Mouse (Mus musculus) hindbrain, embryonic 11.5 days (tissue): ENCODE results near the gene 1810010H24Rik. TPM values are rescaled to one million over a fixed set of nuclear protein-coding genes. Genes with fewer than 3 reads are reported as not detected.

ENCODE experiments used
- ATAC-seq: fragments of 200-750 bp; cut with Nextera tagmentation; 2 replicates; pipeline ENCODE4 v1.8.0; 2017; ENCODE audit warnings: mild to moderate bottlenecking, moderate TSS enrichment, moderate library complexity; ENCODE audit not compliant: low FRiP score
- DNase-seq: peaks from one replicate; pipeline ENCODE4 v3.0.0-alpha.2; 2015; ENCODE audit warnings: low spot score
- H3K27ac ChIP-seq: fragments of 300-500 bp; sonication (generic); 2 replicates; pipeline ENCODE4 v1.5.1; 2014; ENCODE audit warnings: mild to moderate bottlenecking, low read depth, low read length
- H3K27me3 ChIP-seq: fragments of 300-500 bp; sonication (generic); 2 replicates; pipeline ENCODE4 v1.6.1; 2014; ENCODE audit warnings: mild to moderate bottlenecking, low read length, moderate library complexity, mixed read lengths; ENCODE audit not compliant: control insufficient read depth, insufficient read depth
- H3K36me3 ChIP-seq: fragments of 300-500 bp; sonication (generic); 2 replicates; pipeline ENCODE4 v1.6.1; 2014; ENCODE audit warnings: mild to moderate bottlenecking, low read length, moderate library complexity, mixed read lengths; ENCODE audit not compliant: control insufficient read depth, insufficient read depth
- H3K4me1 ChIP-seq: fragments of 300-500 bp; sonication (generic); replicated peaks from 2 replicates; pipeline ENCODE4 v1.6.1; 2014; ENCODE audit warnings: low read length, mixed read lengths; ENCODE audit not compliant: control insufficient read depth, insufficient read depth
- H3K4me2 ChIP-seq: fragments of 300-500 bp; sonication (generic); replicated peaks from 2 replicates; pipeline ENCODE4 v1.6.1; 2014; ENCODE audit warnings: mild to moderate bottlenecking, low read depth, low read length
- H3K4me3 ChIP-seq: fragments of 300-500 bp; sonication (generic); 2 replicates; pipeline ENCODE4 v1.5.1; 2014; ENCODE audit warnings: low read depth, low read length
- H3K9ac ChIP-seq: fragments of 300-500 bp; sonication (generic); 2 replicates; pipeline ENCODE4 v1.6.1; 2014; ENCODE audit warnings: low read depth, low read length
- H3K9me3 ChIP-seq: fragments of 300-500 bp; sonication (generic); 2 replicates; pipeline ENCODE4 v1.6.1; 2016; ENCODE audit warnings: low read length; ENCODE audit not compliant: control insufficient read depth
- WGBS: fragments of 180-500 bp; shearing (Covaris S2); extraction: QIAGEN DNeasy Blood & Tissue Kit; methylation state at CpG from one replicate; pipeline ENCODE4 v1.1.7; 2014; 5-methylcytosine and 5-hydroxymethylcytosine counted together
- polyA plus RNA-seq: library from polyadenylated mRNA; unstranded; fragments of >200 nt; fragmentation: Nextera tagmentation; extraction: Ambion mirVana; gene quantifications from 2 replicates; pipeline ENCODE4 v1.2.1, GENCODE M21; 2014

Gene 1810010H24Rik
- polyA plus RNA-seq, 1 experiment from 2014 or later: 3.3 TPM

- Histone ChIP-seq H3K4me1 (peaks cover 7% of the 10 kb centered on the region; the same call in 1 of the 2 replicates), H3K4me3 (peak overlapping the region; percentile 60), H3K36me3 (no peaks in the 10 kb centered on the region), H3K9me3 (no peaks in the 10 kb centered on the region), H3K9ac (peak overlapping the region; percentile 70; the same call in 1 of the 2 replicates), H3K27me3 (no peaks in the 10 kb centered on the region), H3K27ac (no peak overlapping the region), H3K4me2 (peak overlapping the region; percentile 72)
- DNase-seq (no peak), ATAC-seq (no peak)
- WGBS: 74% methylated on average over 6 of the region's 6 CpGs
These were observed 3.3 kb downstream of the 1810010H24Rik start for GRCm38 (mm10) chr11:107028754-107029153.

GRCm38 (mm10) chr11:107029536-107029935, 4.1 kb downstream of the 1810010H24Rik start:
- ATAC-seq (no peak), DNase-seq (no peak)
- Histone ChIP-seq H3K27me3 (no peaks in the 10 kb centered on the region), H3K4me3 (no peak overlapping the region), H3K4me2 (no peak overlapping the region), H3K27ac (no peak overlapping the region), H3K4me1 (peaks cover 7% of the 10 kb centered on the region; the same call in 1 of the 2 replicates), H3K36me3 (no peaks in the 10 kb centered on the region), H3K9ac (no peak overlapping the region), H3K9me3 (no peaks in the 10 kb centered on the region)
- 54% methylated on average over 19 of the region's 19 CpGs for WGBS

DNA sequence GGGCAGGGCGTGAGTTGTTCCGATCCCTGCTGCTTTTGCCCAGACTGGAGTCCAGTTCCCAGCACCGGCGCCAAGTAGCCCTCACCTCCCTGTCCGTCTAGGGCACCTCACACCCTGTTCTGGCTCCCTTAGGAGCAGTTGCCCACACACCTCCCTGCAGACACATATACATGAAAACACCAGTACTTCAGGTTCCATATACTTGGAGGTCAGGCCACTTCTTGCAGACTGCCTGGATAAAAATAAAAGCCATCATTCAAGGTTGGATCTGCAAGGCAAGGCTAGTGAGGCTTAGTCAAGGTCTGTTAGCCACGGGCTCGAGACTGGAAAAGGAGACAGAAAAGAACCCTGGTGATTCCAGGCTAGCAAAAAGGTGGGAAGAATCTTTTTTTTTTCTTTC, 6.2 kb downstream of the 1810010H24Rik start:
- 34% methylated on average over 7 of the region's 7 CpGs for WGBS
- no peak for DNase-seq
- no peak overlapping the region for H3K27ac ChIP-seq

DNA sequence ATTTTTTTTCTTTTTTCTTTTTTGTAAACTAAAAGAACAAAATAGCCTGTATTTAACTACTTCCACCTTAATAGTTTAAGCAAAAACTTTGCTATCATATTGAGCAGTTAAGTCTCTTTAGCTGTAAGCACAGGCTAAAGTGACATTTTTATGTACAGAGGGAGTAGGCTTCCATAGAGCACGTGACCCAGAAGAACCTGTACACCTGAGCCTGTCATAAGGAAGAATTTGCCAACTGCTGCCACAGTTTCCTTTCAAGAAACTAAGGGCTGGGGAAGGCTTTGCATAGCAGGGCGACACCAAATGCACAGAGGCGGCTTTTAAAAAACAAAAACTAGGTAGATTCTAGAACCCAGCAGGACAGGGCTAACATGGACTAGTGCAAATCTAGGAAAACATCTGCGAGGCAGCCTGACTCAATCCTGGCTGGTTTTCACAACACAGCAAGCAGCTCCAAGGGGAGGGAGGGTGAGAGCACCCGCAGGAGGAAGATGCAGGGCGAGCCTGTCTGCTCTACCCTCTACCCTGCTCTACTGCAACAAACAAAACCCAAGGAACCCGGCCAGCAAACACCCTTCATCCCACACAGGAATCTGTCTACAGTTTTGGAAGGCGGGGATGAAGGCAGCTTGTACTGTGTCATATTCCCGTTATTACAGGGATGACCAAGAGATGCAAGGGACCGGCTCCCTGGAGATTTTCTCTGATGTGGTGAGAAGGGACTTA, 8.8 kb downstream of the 1810010H24Rik start:
- WGBS: 89% methylated on average over 10 of the region's 10 CpGs
- no peak overlapping the region for H3K27ac ChIP-seq
- H3K4me1 ChIP-seq: no peaks in the 10 kb centered on the region
- no peak overlapping the region for H3K4me2 ChIP-seq
- no peaks in the 10 kb centered on the region for H3K36me3 ChIP-seq
- ATAC-seq (no peak), DNase-seq (no peak)
- no peak overlapping the region for H3K4me3 ChIP-seq
- H3K9me3 ChIP-seq: no peaks in the 10 kb centered on the region
- no peaks in the 10 kb centered on the region for H3K27me3 ChIP-seq
- no peak overlapping the region for H3K9ac ChIP-seq

More for the DNA sequence above, 6.2 kb downstream of the 1810010H24Rik start:
- peaks cover under 1% of the 10 kb centered on the region; the same call in 1 of the 2 replicates for H3K4me1 ChIP-seq
- no peak overlapping the region for H3K9ac ChIP-seq
- ATAC-seq: no peak
- H3K4me3 ChIP-seq: no peak overlapping the region
- H3K4me2 ChIP-seq: no peak overlapping the region
- H3K9me3 ChIP-seq: no peaks in the 10 kb centered on the region
- H3K27me3 ChIP-seq: no peaks in the 10 kb centered on the region
- no peaks in the 10 kb centered on the region for H3K36me3 ChIP-seq

GRCm38 (mm10) chr11:107039417-107039816, 13.9 kb downstream of the 1810010H24Rik start:
- Histone ChIP-seq H3K27me3 (no peaks in the 10 kb centered on the region), H3K9ac (no peak overlapping the region), H3K9me3 (no peaks in the 10 kb centered on the region), H3K4me1 (no peaks in the 10 kb centered on the region), H3K36me3 (peaks cover 6% of the 10 kb centered on the region), H3K4me2 (no peak overlapping the region), H3K27ac (no peak overlapping the region), H3K4me3 (no peak overlapping the region)
- no peak for DNase-seq
- ATAC-seq: no peak
- 95% methylated on average over 5 of the region's 5 CpGs for WGBS

GRCm38 (mm10) chr11:107041396-107041795, 15.9 kb downstream of the 1810010H24Rik start:
- H3K36me3 ChIP-seq: peaks cover 6% of the 10 kb centered on the region
- WGBS: 98% methylated on average over 3 of the region's 3 CpGs
- no peak for ATAC-seq

DNA sequence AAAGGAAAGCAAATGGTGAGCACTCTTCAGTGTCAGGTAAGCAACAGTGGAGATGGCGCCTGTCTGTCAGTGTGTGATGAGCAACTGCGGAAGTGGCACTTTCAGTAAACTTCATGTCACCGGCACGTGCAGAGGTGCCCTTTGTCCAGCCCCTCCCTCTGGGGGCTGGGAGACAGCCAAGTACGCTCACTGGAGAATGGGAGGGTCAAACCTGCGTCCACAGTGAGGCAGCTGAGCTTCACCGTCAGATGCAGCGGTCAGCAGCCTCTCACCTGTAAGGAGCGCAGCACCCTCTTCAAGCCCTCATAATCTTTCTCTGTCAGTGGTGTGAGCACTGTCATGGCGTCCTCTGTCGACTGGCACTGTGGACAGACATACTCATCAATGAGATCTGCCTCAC, 17.9 kb downstream of the 1810010H24Rik start:
- Histone ChIP-seq H3K4me2 (no peak overlapping the region), H3K4me3 (no peak overlapping the region), H3K27ac (no peak overlapping the region), H3K4me1 (no peaks in the 10 kb centered on the region), H3K9me3 (no peaks in the 10 kb centered on the region), H3K9ac (no peak overlapping the region), H3K27me3 (no peaks in the 10 kb centered on the region), H3K36me3 (peaks cover 6% of the 10 kb centered on the region)
- WGBS: 95% methylated on average over 11 of the region's 11 CpGs
- DNase-seq (no peak), ATAC-seq (no peak)

More at GRCm38 (mm10) chr11:107041396-107041795, 15.9 kb downstream of the 1810010H24Rik start:
- DNase-seq: no peak
- Histone ChIP-seq H3K4me1 (no peaks in the 10 kb centered on the region), H3K27ac (no peak overlapping the region), H3K9ac (no peak overlapping the region), H3K9me3 (no peaks in the 10 kb centered on the region), H3K27me3 (no peaks in the 10 kb centered on the region), H3K4me3 (no peak overlapping the region), H3K4me2 (no peak overlapping the region)

DNA sequence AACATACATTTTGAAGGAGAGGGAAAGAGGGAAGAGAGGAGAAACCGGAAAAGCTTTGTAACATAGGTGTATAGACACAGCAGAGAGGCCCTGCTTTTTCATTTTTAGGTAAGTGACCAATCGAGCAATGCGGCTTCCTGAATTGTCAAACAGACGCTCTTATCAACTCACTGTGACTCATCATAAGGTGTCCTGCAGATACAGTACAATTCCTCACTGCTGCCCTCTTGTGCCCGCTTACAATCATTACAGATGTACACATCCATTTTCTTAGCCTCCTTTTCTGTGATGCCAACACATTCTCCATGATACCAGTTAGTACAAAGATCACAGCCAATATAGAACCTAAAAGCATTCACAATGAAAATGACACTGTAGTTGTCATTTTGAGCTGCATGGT, 18.8 kb downstream of the 1810010H24Rik start:
- Histone ChIP-seq H3K27me3 (no peaks in the 10 kb centered on the region), H3K27ac (no peak overlapping the region), H3K36me3 (peaks cover 6% of the 10 kb centered on the region), H3K9ac (no peak overlapping the region), H3K9me3 (no peaks in the 10 kb centered on the region), H3K4me2 (no peak overlapping the region), H3K4me3 (no peak overlapping the region), H3K4me1 (no peaks in the 10 kb centered on the region)
- DNase-seq (peak; percentile 82), ATAC-seq (no peak)
- 61% methylated on average over 5 of the region's 5 CpGs for WGBS

GRCm38 (mm10) chr11:107045546-107045945, 20.1 kb downstream of the 1810010H24Rik start:
- Histone ChIP-seq H3K9me3 (no peaks in the 10 kb centered on the region), H3K27me3 (no peaks in the 10 kb centered on the region), H3K9ac (no peak overlapping the region), H3K27ac (no peak overlapping the region), H3K4me1 (no peaks in the 10 kb centered on the region), H3K36me3 (peaks cover 6% of the 10 kb centered on the region), H3K4me3 (no peak overlapping the region), H3K4me2 (no peak overlapping the region)
- ATAC-seq: no peak
- no peak for DNase-seq
- WGBS: 93% methylated on average over 4 of the region's 4 CpGs
